Mouse (Mus musculus) layer of hippocampus, postnatal 36 days (tissue): Measurements from ENCODE around the gene Cbx7. TPM values are rescaled to one million over a fixed set of nuclear protein-coding genes. Genes with fewer than 3 reads are reported as not detected.
"Not testable (repeated sequence)": the region's sequence is repeated elsewhere in the genome, so short reads cannot be mapped to it uniquely, and the experiment has no call there.

Source experiments
- DNase-seq, 2 experiments: peaks; one replicate each; pipeline ENCODE4 v3.0.0; 2022
- total RNA-seq, 2 experiments: library from RNA; stranded (reverse); gene quantifications; 2 replicates each; pipeline ENCODE4 v1.2.3; 2021

Gene Cbx7
- total RNA-seq, 2 experiments from 2014 or later: 40.4 to 44.8 TPM

DNA sequence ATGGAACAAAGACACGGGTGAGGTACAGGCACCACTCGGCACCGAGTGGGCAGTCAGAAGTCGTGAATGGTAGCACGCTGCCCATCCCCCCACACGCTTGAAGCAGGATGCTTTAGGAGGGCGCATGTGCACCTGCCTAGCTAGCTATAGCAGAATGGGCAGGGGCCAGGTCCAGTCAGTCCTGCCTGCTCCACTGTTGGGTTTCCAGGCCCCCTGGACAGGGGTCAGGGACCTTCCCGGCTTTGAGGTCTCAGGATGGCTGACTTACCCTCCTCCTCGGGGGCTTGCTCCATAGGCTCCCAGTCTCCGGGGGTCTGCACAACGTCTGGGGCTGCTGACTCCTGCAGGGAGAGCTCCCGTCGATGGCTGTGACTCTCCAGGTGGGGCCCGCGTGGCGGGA is 52.4 kb downstream of the Cbx7 start:
- no peak for DNase-seq

DNA sequence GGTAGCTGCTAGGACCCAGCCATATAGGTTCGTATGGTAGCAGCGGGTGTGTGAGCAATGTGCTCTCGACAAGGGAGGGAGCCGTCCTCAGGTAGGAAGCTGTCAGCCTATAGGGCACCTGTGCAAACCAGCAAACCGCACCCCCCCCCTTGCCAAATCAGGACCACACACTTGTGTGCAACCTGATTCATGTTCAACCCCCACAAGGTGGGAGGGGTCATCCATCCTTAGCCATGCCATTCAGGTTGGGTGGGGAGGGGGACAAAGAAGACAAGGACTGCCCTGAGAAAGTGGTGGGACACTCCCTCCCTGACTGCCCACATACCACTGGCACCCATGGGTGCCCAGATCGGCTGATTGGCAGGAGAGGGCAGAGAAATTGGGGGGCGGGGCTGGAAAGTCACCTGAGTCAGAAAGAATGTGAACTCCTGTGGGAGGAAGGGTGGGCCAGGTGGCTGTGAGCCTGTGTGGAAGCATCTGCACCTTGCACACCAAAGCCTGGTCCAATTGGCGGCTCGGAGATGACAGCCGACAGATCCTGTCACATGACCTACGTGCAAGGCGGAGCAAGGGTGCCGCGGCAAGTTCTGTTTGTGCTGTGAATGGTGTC is 53.7 kb downstream of the Cbx7 start:
- DNase-seq: no peak

DNA sequence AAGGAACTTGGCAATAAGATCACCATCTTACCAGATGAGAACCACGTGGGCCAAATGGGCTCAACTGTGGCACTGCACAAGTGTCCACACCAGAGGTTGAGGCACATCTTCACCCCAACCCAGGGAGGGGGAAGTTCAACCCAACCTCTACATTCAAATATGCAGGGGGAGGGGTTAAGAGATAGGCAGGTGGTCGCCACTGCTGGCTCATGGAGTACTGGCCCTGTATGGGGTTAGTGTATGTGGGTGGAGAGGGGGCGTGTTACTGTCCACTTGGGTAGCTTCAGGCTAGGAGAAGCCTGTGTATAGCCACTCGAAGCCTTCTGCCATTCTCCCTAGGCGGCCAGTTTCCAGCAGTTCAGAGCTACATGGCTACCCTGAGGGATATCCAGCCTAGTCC is 54.8 kb downstream of the Cbx7 start:
- DNase-seq: no peak

DNA sequence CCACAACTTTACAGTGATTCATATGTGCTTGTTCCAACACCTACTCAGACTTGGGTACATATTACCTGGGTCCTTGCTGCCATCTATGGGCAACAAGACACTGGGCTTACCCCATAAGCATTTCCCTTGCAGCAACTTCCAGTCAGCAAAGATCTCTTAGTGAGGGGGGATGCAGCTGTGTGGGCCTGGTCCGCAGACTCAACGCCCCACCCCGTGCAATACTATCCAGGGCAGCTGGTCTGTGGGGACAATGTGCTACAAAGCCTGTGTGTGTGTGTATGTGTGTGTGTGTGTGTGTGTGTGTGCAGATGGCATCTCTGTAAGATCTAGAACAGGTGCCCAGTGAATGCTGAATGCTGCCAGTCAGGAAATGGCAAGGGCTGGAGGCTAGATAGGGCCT is 56.6 kb downstream of the Cbx7 start:
- no peak for DNase-seq

DNA sequence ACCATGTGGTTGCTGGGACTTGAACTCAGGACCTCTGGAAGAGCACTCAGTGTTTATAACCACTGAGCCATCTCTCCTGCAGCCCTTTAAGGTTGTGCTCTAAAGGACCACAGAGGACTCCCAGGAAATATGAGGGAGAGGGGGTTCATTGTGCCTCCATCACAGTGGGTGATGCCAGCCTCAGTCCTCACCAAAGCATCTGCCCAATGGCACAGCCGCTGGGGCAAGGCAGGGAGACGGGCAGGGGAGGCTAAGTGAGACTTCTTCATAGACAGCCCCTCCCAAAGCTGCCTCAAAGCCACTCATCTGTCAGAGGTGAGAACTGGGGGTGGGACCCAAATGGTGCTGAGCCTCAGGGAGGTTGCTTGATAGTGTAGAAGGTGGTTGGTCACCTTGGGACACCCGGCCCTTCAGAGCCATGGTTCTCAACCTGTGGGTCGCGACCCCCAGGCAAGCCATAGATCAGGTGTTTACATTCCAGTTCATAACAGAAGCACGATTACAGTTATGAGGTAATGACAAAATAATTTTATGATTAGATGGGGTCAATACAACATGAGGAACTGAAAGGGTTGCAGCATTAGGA is 57.1 kb downstream of the Cbx7 start:
- DNase-seq: no peak

DNA sequence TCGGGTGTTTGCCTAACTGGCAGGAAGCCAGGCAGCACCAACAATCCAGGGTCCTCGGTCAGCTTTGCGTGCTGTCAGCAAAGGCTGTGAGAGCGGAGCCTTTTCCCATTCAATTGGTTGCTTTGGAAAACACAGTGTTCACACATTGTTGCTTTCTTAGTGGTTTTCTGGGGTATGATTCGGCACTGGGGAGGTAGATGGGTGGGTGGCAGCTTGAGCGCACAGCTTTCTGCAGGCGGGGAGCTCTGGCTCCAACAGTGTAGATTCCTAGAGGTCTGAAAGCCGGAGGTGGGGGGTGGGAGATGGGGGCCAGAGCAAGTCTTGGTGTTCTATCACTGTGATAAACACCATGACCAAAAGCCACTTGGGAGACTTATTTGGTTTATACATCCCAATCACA is 59.6 kb downstream of the Cbx7 start:
- no peak for DNase-seq

DNA sequence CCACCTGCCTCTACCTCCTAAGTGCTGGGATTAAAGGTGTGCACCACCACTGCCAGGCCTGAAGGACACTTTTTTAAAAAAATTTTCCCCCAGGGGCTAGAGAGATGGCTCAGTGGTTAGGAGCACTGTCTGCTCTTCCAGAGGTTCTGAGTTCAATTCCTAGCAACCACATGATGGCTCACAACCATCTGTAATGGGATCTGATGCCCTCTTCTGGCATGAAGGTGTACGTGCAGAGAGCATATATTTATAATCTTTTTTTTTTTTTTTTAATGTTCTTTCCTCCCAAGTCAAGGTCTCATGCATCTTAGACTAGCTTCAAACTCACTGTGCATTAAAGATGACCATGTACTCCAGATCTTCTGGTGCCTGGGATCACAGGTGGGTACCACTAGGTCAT is 60.1 kb downstream of the Cbx7 start:
- not testable (repeated sequence) for DNase-seq

DNA sequence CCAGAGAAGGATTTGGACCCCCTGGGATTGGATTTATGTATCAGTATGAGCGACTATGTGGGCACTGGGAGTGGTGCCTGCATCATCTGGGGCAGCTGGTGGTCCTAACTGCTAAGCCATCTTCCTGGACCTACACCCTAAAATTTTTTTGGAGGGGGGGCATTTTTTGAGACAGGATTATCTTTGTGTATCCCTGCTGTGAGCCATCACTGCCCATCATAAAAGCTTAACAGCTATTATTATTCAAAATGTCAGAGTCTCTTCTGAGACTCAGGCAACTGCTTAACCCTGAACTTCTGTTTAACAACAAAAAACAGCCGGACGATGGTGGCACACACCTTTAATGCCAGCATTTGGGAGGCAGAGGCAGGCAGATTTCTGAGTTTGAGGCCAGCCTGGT is 61.9 kb downstream of the Cbx7 start:
- not testable (repeated sequence) for DNase-seq

DNA sequence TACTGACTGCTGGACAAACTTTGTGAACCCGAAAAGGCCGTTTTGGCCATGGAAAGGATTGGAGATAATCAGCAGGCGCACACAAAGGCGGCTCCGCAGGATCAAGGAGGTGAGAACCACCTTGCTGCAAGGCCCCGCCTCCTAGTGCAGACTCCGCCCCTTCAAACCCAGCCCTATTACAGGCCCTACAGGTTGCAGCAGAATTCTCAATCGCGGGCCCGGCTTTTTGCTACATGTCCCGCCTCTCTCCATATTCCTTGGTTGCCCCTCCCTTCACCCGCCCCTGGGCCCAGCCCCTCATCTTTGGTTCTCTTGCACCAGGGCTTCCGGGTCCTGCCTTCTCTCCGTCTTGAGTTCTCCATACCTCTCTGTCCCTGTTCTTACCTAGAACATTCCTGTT is 64.1 kb downstream of the Cbx7 start:
- no peak for DNase-seq

DNA sequence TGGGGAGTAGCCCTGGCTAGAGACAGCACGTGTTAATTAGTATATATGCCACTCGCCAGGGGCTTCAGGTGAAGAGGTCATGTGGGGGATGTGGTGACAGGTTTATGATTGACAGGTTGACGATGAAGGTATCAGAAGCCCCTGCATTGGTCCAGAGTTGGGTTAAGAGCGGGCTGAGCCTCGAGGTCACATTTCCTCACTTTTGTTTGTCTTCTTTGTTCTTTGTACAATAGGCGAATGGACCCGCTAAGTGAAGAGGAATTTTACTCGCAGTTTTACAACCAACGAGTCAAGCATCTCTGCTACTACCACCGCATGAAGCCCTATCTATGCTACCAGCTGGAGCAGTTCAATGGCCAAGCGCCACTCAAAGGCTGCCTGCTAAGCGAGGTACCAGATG is 65.7 kb downstream of the Cbx7 start:
- DNase-seq: no peak

DNA sequence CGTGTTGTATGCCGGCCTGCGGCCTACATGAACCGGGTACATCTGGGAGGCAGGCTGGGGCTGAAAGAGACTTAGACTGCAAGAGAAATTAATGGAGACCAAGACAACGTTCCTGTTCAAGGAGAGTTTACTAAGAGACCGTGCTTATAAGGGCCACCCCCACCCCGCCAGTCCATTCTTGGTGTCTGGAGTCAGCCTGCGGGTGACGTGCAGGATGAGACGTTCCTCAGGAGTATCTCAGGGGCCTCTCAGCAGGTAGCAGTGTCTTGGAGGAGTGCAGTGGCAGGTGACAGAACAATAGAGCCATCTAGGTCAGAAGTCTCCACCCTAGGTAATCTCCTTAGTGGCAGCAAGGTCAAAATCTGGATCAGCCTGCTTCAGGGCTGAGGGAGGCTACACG is 66.2 kb downstream of the Cbx7 start:
- DNase-seq: not testable (repeated sequence)

DNA sequence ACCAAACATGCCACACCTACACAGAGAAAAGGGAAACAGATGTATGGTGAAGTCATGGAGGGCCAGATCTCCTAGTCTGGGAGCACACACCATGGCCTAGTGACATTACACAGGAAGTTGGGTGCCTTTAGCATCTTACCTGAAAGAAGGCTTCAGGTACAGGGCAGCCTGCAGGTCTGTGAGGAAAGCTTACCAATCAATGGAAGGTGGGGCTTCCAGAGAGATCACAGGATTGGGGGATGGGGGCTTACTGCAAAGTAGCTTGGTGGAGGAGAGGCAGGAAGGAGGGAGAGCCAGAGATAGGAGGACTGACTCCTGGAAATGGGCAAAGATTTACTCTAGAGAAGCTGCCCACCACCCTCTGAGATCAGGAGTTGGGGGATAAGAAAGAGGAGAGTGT is 67.0 kb downstream of the Cbx7 start:
- no peak for DNase-seq

DNA sequence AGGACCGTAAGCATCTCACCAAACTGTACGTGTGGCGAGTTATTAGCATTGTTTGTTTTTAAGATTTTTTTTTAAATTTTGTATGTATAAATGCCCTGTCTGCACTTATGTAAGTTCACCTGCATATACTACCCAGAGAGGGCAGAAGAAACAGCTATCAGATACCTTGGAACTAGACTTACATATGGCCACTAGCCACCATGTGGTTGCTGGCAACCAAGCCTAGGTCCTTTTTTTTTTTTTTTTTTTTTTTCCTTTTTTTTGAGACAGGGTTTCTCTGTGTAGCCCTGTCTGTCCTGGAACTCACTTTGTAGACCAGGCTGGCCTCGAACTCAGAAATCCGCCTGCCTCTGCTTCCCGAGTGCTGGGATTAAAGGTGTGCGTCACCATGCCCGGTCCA is 67.8 kb downstream of the Cbx7 start:
- DNase-seq: not testable (repeated sequence)

DNA sequence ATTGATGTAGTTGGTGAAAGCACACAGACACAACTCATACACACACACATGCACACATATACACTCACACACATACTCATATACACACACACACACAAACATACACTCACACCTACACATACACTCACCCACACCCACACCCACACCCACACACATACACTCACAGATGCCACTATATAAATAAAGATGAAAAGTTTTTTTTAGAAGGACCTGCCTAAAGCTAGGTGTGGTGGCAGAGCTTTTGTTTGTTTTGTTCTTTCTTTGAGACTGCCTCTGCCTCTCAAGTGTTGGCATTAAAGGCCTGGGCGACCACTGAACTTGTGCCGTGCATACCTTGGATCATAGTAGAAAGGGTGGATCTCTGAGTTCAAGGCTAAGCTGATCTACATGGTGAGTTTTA is 69.5 kb downstream of the Cbx7 start:
- no peak for DNase-seq

DNA sequence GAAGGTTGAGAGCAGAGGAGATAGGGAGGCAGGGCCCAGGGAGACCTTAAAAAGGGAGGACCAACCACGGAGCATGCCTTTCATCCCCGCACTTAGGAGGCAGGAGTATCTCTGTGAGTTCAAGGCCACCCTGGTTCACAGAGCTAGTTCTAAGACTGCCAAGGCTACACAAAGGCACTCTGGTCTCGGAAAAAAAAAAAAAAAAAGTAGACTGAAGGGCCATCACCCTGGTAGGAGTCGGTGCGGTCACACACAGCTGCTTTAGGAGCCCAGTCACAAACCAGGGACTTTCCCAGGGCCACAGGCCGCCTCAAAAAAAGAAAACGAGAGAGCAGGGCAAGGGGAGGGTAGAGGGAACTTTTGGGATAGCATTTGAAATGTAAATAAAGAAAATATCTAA is 70.2 kb downstream of the Cbx7 start:
- no peak for DNase-seq

DNA sequence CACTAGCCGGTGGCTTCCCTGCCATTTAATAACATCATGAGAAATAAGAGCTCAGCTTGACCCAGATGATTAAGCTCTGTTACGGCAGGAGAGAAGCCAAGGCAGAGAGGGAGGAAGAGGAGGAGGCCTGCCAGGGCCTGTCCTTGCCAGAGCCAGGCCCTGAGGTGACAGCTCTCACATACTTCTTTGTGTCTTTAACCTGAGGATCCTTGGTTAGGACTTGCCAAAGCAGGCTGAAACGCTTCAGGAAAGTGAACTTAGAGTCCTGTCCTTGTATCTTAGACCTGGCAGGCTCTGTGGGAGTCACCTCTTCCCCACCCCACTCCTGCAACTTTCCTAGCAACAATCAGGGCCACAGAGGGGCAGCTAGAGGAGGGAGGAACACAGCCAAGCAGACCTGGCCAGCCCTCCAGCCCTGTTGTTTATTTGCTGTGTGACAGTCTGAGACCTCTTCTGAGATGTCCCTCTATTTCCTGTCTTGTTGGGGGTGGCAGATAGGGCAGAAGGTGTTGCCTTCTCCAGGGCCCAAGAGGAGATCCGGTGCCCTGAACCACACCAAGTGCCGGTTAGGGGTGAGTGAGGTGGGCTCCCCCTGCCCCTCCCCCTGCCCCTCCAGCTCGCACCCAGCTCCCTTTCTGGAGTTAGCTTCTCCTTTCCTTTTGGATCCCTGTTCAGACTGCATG is 71.0 kb downstream of the Cbx7 start:
- no peak for DNase-seq

DNA sequence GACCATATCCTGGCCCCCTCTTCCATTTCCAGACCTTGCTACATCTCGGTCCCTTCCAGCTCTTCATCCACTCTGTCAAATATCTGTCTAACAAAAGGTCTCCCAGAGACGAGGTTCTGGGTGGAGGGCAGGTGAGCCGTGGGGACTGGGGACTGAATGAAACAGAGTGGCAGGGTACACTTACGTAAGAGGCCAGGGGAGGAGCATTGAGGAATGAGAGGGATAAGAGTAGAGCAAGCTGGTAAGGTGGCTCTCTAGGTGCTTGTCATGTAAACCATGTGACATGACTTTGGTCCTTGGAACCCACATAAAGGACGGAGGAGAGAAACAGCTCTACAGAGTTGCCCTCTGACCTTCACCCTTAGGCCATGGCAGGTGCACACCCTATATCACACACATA is 71.9 kb downstream of the Cbx7 start:
- DNase-seq: no peak

DNA sequence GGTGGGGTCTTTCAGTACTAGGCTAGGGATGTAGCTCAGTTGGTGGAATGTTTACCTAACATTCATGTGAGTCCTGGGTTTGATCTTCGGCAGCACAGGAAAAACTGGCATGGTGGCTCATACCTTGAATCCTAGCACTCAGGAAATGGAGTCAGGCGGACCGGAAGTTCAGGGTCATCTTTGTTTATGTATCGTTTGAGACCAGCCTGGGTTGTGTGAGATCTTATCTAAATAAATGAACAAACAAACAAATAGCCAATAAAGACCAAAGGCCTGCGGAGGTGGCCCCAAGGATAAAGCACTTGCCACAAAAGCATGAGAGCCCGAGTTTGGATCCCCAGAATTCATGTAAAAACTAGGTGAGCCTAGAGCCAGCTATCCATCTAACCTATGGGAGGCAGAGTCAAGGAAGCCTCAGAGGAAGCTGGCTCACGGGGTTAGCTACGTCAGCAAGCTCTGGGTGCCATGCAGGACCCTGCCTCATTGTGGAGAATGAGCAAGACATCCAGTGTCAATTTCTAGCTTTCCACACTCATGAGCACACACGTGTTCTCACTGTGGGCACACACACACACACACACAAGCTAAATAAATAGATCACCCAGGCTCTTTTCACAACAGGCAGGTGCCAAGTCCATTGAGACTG is 74.7 kb downstream of the Cbx7 start:
- no peak for DNase-seq

DNA sequence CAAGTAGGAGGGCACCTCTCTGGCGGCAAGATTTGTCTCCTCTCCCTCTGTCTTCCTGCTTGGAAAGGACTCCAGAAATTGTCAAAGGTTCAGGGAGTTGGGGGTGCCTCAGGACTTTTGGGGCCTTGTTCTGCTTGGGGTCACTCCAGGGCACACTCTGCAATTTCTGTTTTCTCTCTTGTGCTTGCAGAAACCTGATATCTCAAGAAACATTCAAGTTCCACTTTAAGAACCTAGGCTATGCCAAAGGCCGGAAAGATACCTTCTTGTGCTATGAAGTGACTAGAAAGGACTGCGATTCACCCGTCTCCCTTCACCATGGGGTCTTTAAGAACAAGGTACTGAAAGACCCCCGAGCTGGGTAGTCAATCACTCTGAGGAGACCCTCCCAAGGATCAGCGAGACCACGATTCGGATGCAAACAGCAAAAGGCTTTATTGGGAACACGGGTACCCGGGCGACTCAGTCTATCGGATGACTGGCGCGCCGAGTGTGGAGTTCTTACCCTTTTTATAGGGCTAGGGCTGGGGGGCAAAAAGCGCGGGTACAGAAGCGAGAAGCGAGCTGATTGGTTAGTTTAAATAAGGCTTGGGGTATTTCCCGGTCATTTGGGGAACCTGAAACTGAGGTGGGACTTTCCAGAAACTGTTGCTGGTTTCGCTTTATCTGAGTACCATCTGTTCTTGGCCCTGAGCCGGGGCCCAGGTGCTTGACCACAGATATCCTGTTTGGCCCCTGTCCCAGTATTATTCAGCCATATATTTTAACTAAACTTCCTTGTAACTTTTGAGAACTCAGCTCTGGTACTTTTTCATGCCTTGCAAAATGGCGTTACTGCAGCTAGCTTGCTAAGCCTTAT is 75.5 kb downstream of the Cbx7 start:
- not testable (repeated sequence) for DNase-seq

DNA sequence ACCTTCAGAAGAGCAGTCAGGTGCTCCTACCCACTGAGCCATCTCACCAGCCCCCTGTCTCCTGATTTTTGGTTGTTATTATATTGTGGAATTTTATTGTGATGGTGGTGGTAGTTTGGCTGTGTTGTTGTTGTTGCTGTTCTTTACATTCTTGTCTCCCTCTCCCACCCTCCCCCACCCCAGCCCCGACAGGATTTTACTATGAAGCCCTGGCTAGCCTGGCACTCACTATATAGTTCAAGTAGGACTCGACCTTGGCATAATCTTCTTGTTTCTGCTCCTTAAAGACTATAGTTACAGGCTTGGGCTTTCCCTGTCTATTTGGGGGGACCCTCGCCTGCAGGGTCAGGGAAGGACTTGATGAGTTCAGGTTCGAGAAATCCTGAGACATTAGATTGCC is 76.6 kb downstream of the Cbx7 start:
- no peak for DNase-seq

DNA sequence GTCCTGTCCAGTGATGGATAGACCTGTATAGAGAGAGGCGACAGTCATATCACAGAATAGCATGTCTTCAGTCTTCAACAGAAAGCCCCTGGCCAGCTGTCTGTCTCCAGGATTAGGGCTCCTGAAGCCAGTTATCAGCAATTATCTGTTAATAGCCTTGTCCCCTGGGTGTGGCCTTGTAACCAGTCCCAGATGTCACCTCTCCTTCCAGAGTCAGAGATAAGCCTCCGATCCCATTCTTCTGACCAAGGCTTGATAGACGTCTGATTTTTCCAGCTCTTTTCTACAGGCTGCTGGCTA is 77.1 kb downstream of the Cbx7 start:
- no peak for DNase-seq

DNA sequence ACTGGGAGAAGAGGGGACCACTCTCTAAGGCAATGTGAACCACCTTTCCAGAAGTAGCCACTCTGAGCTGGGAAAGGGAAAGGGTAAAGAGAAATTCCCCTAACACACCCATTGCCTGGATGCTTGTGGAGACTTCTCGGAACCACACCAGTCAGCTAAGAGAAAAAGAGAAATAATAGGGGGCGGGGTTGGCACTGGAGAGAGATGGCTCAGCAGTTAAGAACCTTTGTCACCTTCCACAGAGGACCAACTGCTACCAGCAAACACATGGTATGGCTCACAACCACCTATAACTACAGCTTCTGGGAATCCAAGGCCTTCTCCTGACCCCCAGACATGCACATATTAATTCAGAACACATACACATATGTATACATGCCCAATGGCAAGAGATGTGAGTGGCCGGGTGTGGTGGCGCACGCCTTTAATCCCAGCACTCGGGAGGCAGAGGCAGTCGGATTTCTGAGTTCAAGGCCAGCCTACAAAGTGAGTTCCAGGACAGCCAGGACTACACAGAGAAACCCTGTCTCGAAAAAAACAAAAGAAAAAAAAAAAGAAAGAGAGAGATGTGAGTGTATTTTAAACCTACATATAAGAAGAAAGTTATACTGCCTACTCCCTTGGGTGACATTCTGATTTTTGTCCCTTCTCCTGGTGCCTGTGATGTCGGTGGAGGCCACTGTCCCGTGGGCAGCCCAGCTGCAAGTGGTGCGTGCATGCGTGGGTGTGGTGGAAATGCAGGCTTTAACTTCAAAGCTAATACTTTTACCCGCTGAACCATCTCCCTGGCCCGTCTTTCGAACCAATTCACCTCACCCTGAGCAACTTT is 77.7 kb downstream of the Cbx7 start:
- DNase-seq: no peak
